Mouse (Mus musculus): ENCODE measurements at regions not wholly inside any gene's neighbourhood (a gene's known extent, or its start where the extent isn't known, plus 50 kb on each side); places are given as distances from the start of the nearest gene placed in this dataset.

DNA sequence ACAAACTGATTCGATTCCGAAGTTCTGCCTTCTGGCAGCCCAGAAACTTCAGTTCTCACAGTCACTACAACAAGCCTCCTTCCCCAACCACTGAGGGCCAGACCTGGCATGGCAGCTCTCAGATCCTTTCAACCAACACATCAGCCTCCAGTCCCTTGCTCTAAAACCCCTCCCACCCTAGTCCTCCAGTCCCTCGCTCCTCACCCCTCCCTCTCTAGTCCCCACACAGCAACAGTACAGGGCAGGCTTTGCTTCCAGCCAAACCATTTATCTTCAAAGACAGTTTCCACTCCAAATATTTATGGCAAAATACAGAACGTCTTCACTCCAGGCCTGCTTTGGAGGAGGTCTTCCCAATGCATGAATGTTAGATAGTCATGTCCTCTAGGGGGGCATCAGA, 147.9 kb downstream of the Bcl11b start:
- Histone ChIP-seq H3K9ac (no peak overlapping the region), H3K4me2 (no peak overlapping the region), H3K27ac (ENCODE audit: low read depth) (no peak overlapping the region), H3K36me3 (ENCODE audit: insufficient read depth) (no peaks in the 10 kb centered on the region), H3K4me1 (ENCODE audit: insufficient read depth) (peaks cover 6% of the 10 kb centered on the region; the same call in 1 of the 2 replicates), H3K27me3 (ENCODE audit: insufficient read depth, low read length) (no peaks in the 10 kb centered on the region), H3K4me3 (ENCODE audit: low read depth, low read length) (no peak overlapping the region), H3K9me3 (ENCODE audit: low read depth, low read length) (no peaks in the 10 kb centered on the region)
- WGBS, result 51% methylated on average over 4 of the region's 4 CpGs
- TF ChIP-seq CTCF (IDR thresholded peaks at IDR 0.05; ENCODE audit: low read depth), result no peak
- DNase-seq (peak; percentile 43), ATAC-seq (ENCODE audit: insufficient read depth) (peak; percentile 61; the same call in 1 of the 2 replicates)

GRCm38 (mm10) chr12:107856421-107857043, 146.9 kb downstream of the Bcl11b start:
- Histone ChIP-seq H3K4me1 (ENCODE audit: insufficient read depth) (peaks cover 6% of the 10 kb centered on the region; the same call in 1 of the 2 replicates), H3K4me3 (ENCODE audit: low read depth, low read length) (no peak overlapping the region), H3K36me3 (ENCODE audit: insufficient read depth) (no peaks in the 10 kb centered on the region), H3K9ac (no peak overlapping the region), H3K27me3 (ENCODE audit: insufficient read depth, low read length) (no peaks in the 10 kb centered on the region), H3K27ac (ENCODE audit: low read depth) (peak overlapping the region; percentile 46; the same call in 1 of the 2 replicates), H3K4me2 (no peak overlapping the region), H3K9me3 (ENCODE audit: low read depth, low read length) (no peaks in the 10 kb centered on the region)
- WGBS, result 54% methylated on average over 6 of the region's 6 CpGs
- TF ChIP-seq CTCF (IDR thresholded peaks at IDR 0.05; ENCODE audit: low read depth), result no peak
- DNase-seq (peak; percentile 43), ATAC-seq (ENCODE audit: insufficient read depth) (peak; percentile 62; the same call in 1 of the 2 replicates)

DNA sequence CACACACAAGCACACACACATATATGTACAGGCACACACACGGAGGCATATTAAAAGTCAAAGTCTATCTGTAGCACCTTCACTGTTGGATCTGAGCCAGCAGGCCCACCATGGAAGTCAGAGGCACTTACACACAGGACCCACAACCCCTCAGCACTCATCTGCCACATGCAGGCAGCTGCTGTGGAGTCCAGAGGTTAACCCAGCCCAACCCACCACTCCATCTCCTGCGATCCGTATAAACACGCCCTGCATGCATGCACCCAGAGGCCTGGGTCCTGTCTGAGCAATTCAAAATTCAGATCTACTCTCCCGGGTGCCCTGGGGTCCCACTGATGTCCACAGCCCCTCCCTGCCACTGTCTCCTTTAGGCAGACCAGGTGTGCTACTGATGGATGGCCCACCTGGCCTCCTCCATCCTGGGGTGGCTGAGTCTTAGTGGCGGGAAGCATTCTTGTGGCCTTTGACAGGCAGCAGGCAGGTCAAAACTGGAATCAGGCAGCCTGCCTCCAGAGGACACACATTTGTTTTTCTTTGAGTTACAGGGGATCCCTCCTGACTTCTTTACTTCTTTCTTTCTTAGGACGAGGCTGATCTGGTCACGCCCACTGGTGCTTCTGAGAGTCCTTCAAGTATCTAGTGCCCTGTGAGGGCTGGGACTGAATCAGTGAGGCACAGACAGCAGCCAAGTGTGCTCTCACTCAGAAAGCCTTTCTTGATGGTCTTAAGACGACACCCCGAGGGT, 144.7 kb downstream of the Bcl11b start:
- no peak overlapping the region for H3K4me2 ChIP-seq
- no peak for TF ChIP-seq CTCF (IDR thresholded peaks at IDR 0.05; ENCODE audit: low read depth)
- no peak overlapping the region for H3K9ac ChIP-seq
- no peaks in the 10 kb centered on the region for H3K36me3 ChIP-seq (ENCODE audit: insufficient read depth)
- DNase-seq (peak; percentile 26), ATAC-seq (ENCODE audit: insufficient read depth) (peak; percentile 33; the same call in 1 of the 2 replicates)
- no peak overlapping the region for H3K27ac ChIP-seq (ENCODE audit: low read depth)
- WGBS, result 30% methylated on average over 10 of the region's 10 CpGs
- H3K4me3 ChIP-seq (ENCODE audit: low read depth, low read length), result no peak overlapping the region
- H3K9me3 ChIP-seq (ENCODE audit: low read depth, low read length), result 0 out of 2 replicates have a peak, but pooled peaks cover 3% of the 10 kb centered on the region
- peaks cover 6% of the 10 kb centered on the region; the same call in 1 of the 2 replicates for H3K4me1 ChIP-seq (ENCODE audit: insufficient read depth)
- H3K27me3 ChIP-seq (ENCODE audit: insufficient read depth, low read length), result no peaks in the 10 kb centered on the region

DNA sequence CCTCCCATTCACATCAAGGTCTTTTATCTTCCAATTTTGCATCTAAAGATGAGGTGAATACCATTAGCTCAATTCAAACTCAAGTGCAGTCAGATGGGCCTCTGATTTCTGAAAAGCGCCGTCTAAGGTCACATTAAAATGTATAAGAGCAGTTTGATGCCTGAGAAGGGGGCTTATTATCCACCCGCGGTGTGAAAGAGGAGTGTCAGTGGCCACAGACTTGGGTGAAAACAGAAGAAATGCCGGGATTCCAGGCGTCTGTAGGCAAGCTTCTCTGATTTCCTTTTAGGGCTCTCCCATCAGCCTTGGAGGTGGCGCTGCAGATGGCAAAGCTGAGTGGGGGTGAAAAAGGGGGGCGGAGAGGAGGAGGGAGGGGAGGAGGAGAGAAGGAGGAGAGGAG, 143.7 kb downstream of the Bcl11b start:
- WGBS, result 27% methylated on average over 8 of the region's 8 CpGs
- no peak overlapping the region for H3K4me3 ChIP-seq (ENCODE audit: low read depth, low read length)
- H3K4me1 ChIP-seq (ENCODE audit: insufficient read depth), result peaks cover 6% of the 10 kb centered on the region; the same call in 1 of the 2 replicates
- 0 out of 2 replicates have a peak, but pooled peaks cover 3% of the 10 kb centered on the region for H3K9me3 ChIP-seq (ENCODE audit: low read depth, low read length)
- H3K9ac ChIP-seq, result no peak overlapping the region
- H3K36me3 ChIP-seq (ENCODE audit: insufficient read depth), result no peaks in the 10 kb centered on the region
- H3K27me3 ChIP-seq (ENCODE audit: insufficient read depth, low read length), result no peaks in the 10 kb centered on the region
- ATAC-seq (ENCODE audit: insufficient read depth), result no peak
- H3K4me2 ChIP-seq, result no peak overlapping the region
- DNase-seq, result no peak
- no peak overlapping the region for H3K27ac ChIP-seq (ENCODE audit: low read depth)
- TF ChIP-seq CTCF (IDR thresholded peaks at IDR 0.05; ENCODE audit: low read depth), result no peak

GRCm38 (mm10) chr12:107860358-107860757, 143.0 kb downstream of the Bcl11b start:
- WGBS, result 70% methylated on average over 6 of the region's 6 CpGs
- TF ChIP-seq CTCF (IDR thresholded peaks at IDR 0.05; ENCODE audit: low read depth), result no peak
- Histone ChIP-seq H3K4me1 (ENCODE audit: insufficient read depth) (peaks cover 6% of the 10 kb centered on the region; the same call in 1 of the 2 replicates), H3K27me3 (ENCODE audit: insufficient read depth, low read length) (no peaks in the 10 kb centered on the region), H3K4me2 (no peak overlapping the region), H3K9ac (no peak overlapping the region), H3K27ac (ENCODE audit: low read depth) (no peak overlapping the region), H3K4me3 (ENCODE audit: low read depth, low read length) (no peak overlapping the region), H3K36me3 (ENCODE audit: insufficient read depth) (no peaks in the 10 kb centered on the region), H3K9me3 (ENCODE audit: low read depth, low read length) (0 out of 2 replicates have a peak, but pooled peaks cover 3% of the 10 kb centered on the region)
- DNase-seq (no peak), ATAC-seq (ENCODE audit: insufficient read depth) (no peak)
